Mouse (Mus musculus) bone marrow, adult 2 months (tissue): ENCODE results near the gene Mzf1.

ENCODE experiments used
- CTCF ChIP-seq: fragments of 200-500 bp; IDR thresholded peaks from 2 replicates; pipeline ENCODE4 v1.5.1; 2011; ENCODE audit warnings: low read length, control low read depth; ENCODE audit not compliant: control insufficient read depth, insufficient read depth
- POLR2A ChIP-seq: fragments of 200-500 bp; IDR thresholded peaks from 2 replicates; pipeline ENCODE4 v1.6.1; 2011; ENCODE audit warnings: low read depth, mild to moderate bottlenecking, control low read depth, low read length, borderline replicate concordance; ENCODE audit not compliant: control insufficient read depth

- no peak for TF ChIP-seq POLR2A
- TF ChIP-seq CTCF = no peak
Measured at GRCm38 (mm10) chr7:13053961-13054286, 640 bp downstream of the Mzf1 start.
